Mouse (Mus musculus) c-Kit-positive CD71-positive TER-119-negative erythroid progenitor cells, embryonic 14.5 days (primary cell): ENCODE measurements around the gene Gli1.
A peak's percentile ranks its signal among the peaks of the same experiment; 100 is the strongest.

Experiments
- DNase-seq: peaks from one replicate; pipeline ENCODE4 v3.0.0-alpha.2; 2013; ENCODE audit warnings: low read depth

Gli1 gene

GRCm38 (mm10) chr10:127346173-127346572 lies 4.4 kb upstream of the Gli1 start:
- DNase-seq = no peak

- DNase-seq = no peak
Observed at GRCm38 (mm10) chr10:127343029-127343428, 1.3 kb upstream of the Gli1 start.

DNA sequence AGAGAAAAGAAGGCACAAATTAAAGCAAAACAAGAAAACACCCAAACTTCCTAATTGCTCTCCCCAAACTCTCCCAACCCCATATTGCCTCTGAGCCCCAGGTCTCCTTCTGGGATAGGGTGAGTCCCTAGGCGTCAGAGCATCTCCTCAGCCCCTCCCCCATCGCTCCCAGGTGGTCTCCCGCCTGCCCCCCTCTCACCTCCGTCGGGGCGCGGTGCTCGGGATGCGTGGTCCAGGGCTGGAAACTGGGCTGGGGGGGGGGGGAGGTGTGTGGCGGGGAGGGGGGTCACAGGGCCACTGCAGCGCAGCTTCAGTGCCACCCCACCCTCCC lies 449 bp downstream of the Gli1 start:
- DNase-seq = no peak

- no peak for DNase-seq
Observed at GRCm38 (mm10) chr10:127340577-127341359, 1.0 kb downstream of the Gli1 start.

DNA sequence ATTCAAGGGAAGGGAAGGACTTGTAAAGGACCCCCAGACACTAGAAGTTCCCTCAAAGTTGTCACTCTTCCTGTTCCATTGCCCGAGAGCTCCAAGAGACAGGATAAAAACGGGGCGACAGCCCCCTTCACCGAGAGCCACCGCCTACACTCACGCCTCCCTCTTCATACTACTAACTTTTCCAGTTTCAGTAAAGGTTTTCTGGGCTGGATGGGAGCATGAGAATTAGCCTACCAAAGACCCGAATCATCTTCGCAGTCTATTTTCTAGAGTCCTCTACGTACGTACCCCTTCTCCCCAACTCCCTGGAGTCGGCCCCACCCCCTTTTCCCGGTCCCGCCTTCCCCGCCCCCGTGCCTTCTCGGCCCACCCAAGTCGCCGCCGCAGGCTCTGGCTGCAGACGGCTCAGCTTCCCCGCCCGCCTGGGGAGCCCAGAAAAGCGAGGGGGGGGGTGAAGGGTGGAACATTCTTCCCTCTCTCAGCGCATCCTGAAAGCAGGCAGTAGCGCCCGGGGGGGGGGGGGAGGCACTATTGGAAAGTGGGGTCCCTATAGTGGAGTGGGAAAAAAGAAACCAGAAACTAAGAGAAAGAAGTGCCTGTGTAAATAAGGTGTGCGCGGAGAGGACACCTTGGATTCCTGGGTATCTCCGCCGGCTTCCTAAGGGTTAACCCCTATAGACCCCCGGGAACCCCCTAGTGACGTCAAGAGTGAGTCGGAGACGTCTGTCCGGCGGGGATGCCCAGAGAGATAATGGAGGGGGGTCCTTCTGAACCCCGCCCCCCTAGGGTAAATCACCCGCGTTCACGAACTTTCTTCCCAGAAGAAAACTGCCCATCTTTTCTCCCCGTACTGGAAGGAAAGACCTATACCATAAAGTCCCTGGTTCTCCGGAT lies 1.8 kb downstream of the Gli1 start:
- no peak for DNase-seq

GRCm38 (mm10) chr10:127338930-127339682 lies 2.7 kb downstream of the Gli1 start:
- peak; percentile 87 for DNase-seq

DNA sequence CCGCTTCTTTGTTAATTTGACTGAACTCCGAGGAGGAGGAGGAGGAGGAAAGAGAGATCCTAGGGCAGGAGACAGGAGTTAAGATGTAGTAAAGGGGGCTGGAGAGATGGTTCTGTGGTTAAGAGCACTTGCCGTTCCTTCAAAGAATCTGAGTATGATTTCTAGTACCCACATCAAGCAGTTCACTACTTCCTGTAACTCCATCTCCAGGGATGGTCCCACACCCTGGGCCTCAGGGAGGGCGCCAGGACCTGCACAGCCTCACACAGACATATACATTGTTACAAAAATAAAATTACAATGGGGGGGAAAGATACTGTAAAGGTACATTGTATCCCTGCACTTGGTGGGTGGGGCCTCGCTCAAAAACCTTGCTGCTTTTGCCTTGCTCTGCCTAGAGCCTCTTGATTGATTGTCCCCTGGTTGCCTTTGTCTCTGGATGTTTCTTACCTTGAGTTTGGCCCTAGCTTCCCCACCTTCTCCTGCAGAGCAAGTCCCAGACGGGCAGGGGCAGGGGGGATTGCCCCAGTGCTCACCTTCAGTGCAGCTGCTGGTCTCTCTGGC lies 4.2 kb downstream of the Gli1 start:
- DNase-seq = no peak

DNA sequence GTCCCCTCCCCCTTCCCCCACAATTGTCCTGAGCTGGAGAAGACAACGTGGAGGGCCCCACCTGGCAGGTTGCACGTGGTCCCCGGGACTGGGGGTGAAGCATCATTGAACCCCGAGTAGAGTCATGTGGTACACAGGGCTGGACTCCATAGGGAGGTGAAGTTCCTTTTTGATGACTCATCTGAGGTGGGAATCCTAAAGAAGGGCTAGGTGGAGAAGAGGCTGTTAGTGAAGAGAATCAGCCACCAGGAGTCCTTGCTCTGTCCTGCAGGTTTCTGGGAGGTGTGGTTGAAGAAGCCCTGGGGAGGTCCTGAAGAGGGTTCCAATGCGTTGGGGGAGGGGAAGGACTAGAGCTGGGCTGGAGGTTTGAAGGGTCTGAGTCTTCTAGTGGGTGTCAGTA lies 4.8 kb downstream of the Gli1 start:
- no peak for DNase-seq

DNA sequence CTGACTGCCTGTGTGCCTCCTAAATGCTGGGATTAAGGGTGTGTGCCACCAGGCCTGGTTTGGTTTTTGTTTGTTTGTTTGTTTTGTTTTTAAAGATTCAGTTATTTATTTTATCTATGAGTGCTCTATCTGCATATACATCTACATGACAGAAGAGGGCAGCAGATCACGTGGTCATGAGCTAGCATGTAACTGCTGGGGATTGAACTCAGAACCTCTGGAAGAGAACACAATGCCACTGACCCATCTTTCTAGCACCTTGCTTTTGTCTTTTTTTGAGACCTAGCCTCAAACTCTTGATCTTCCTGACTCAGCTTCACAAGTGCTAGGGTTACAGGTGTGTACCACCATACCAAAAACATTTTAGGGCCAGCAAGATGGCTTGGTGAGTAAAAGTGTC lies 6.5 kb downstream of the Gli1 start:
- DNase-seq = no peak

- no peak for DNase-seq
Observed at GRCm38 (mm10) chr10:127333152-127333551, 8.6 kb downstream of the Gli1 start.

- DNase-seq = no peak
Observed at GRCm38 (mm10) chr10:127332211-127332874, 9.4 kb downstream of the Gli1 start.

- DNase-seq = no peak
Observed at GRCm38 (mm10) chr10:127330212-127330611, 11.6 kb downstream of the Gli1 start.

- no peak for DNase-seq
Observed at GRCm38 (mm10) chr10:127327461-127328145, 14.2 kb downstream of the Gli1 start.

DNA sequence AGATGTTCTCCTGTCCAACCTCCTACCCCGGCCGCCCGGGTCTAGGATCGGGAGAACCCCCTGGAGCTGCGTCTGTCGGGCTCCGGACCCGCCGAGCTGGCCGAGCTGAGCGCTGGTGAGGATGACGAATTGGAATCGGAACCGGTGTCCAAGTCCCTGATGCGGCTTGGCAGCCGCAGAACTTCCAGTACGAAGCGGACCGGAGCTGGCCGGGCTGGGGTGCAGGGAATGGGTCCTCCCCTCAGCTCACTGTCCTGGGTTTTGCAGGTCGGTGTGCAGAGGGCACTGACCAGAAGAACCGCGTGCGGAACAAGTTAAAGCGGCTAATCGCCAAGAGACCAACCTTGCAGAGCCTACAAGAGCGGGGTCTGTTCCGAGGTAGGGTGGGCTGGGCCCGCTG lies 14.9 kb downstream of the Gli1 start:
- DNase-seq = no peak

GRCm38 (mm10) chr10:127326017-127326801 lies 15.6 kb downstream of the Gli1 start:
- DNase-seq = no peak

DNA sequence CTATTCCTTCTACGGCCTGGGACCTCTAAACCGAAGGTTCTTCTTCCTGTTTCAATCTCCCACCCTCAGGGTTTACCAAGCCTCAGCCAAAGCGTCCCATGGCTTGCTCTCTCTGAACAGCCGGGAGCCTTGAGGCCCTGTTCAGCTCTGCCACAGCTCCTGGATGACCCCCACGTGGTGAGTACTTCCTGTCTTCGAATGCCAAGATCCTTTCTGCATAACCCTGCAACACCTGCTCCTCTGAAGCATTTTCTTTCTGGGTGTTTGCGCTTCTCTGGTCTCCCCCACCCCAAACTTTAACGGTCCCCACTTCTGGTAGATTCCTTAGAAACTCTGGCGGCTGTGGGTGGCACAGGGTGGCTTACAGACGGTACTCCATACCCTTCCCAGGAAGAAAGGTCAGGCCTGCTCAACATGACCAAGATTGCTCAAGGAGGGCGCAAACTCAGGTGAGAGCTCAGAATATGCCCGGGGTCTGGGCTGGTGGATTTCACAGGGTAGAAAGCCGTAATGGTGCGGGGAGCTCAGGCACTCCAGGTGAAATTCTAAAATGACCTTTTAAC lies 16.2 kb downstream of the Gli1 start:
- no peak for DNase-seq

DNA sequence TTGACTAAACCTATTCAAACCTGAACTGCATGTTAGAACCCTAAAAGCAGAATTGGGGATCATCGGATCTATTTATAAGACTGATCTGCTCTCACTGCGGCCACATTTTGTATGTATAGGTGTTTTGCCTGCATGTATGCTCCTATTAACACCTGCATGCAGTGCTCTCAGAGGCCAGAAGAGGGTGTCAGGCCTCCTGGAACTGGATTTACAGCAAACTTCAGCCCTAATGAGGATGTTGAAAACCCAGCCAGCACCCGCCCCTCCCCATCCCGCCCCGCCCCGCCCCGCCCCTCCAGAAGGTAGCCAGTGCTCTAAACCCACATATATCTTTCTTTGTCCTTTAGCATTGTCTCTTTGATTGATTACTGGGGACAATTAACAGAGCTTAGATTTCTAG lies 17.3 kb downstream of the Gli1 start:
- DNase-seq = peak; percentile 84

DNA sequence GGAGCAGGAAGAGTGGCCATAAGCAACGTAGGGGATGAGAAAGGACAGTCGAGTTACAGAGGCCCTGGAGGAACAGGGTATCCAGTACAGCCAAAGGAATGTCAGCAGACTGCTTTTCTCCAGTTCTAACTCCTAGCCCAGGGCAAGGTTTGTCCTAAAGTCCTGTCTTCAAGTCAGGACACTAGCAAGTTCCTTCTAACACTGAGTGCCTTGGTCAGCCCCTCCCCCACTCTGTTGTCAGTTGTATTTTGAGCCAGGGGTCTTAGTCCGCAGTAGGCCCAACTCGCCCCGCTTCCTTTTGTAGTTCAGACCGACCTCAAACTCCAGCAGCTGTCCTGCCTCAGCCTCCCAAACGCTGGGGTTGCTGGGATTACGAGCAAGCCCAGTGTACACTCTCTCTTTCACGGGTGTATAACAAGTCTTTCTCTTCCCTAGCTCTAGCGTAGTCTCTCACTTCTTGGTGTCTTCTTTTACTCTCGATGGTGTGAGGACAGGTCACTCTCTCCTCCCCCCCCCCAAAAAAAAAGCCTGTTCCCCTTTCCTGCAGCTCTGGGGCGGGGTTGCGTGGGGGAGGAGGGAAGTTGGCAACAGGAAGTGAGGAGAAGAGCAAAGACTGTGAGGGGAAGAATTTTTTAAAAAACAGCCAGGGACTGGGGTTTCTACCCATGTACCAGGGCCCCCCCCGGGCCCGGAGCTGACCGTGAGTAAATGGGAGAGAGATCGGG lies 18.5 kb downstream of the Gli1 start:
- DNase-seq = no peak

GRCm38 (mm10) chr10:127322669-127323068 lies 19.1 kb downstream of the Gli1 start:
- no peak for DNase-seq
